Mouse (Mus musculus): ENCODE data around the gene Ptpn9.
"Not testable (repeated sequence)": the region's sequence is repeated elsewhere in the genome, so short reads cannot be mapped to it uniquely, and the experiment has no call there.

Ptpn9 gene

GRCm38 (mm10) chr9:56994286-56995197 lies at the start of gene Ptpn9:
Ptpn9 (plus strand) TSS chr9:56994923.
- peak; percentile 99 for DNase-seq

DNA sequence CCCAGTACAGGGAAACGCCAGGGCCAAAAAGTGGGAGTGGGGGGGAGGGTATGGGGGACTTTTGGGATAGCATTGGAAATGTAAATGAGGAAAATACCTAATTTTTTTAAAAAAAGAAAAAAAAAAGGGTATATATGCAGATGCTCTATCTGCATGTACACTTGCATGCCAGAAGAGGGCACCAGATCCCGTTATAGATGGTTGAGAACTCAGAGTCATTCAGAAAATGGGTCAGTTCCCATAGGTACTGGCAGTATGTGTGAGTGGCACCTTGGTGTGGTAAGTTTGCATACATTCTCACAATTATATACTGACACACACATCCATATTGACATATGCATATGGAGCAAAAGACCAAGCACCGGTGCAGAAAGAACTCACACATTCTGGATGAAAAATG lies 47.2 kb upstream of the Ptpn9 start:
- DNase-seq, result not testable (repeated sequence)

DNA sequence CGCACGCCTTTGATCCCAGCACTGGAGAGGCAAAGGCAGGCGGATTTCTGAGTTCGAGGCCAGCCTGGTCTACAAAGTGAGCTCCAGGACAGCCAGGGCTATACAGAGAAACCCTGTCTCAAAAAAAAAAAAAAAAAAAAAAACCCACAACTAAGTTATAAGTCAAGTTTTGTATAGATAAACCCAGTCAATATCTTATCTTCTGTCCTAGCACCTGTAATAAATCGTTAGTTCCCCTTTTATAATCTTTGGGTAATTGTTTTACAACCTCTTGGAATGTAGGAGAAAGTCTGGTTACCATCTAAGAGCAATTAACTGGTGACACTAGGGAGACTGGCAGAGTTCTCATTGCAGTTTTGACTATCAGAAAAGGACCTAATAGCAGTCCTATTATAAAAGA lies 46.0 kb upstream of the Ptpn9 start:
- not testable (repeated sequence) for DNase-seq

GRCm38 (mm10) chr9:56949767-56950166 lies 45.0 kb upstream of the Ptpn9 start:
- DNase-seq, result no peak

- peak; percentile 100 for DNase-seq
These were observed 44.0 kb upstream of the Ptpn9 start, which contains the start of gene Snupn for GRCm38 (mm10) chr9:56950414-56951400. Snupn (plus strand) TSS chr9:56950878.

DNA sequence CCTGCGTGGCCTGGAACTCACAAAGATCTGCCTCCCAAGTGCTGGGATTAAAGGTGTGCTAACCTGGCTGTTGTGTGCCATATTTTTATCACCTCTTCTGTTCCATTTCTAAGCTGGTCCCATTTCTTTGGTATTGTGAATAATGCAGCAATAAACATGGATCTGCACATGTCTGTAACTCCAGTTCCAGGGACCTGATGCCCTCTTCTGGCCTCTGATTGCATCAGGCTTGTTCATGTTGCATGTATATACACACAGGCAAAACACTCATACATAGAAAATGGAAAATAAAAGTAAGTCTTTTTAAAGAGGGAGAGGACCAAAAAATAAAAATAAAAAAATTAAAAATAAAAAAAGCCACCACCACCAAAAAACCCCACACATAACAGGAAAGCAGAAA lies 41.2 kb upstream of the Ptpn9 start:
- DNase-seq, result no peak

DNA sequence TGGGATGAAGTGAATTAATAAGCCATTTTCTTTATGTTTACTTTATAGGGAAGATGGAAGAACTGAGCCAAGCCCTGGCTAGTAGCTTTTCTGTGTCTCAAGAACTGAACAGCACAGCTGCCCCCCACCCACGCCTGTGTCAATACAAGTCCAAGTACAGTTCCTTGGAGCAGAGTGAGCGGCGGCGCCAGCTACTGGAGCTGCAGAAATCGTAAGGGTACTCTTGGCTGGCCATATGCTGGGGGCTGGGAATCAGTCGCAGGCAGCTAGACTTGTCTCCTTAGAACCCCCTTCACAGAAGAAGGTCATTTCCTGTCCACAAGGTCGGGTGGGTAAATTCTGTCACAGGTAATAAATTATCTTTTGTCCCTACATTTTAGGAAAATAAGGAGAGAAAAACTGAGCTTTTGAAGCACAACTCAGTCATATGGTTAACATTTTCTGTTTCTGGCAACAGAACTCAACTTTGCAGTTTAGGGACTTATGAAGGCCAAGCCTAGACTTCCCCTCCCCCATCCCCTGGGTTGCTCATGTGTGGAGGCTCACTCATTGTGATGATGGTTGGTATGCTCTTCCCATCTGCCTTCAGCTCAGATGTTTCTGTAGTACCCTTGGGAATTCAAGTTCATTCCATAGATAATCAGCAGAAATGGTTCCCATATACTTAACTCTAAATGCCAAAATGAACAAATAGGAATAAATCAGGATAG lies 37.6 kb upstream of the Ptpn9 start:
- DNase-seq, result peak; percentile 67

DNA sequence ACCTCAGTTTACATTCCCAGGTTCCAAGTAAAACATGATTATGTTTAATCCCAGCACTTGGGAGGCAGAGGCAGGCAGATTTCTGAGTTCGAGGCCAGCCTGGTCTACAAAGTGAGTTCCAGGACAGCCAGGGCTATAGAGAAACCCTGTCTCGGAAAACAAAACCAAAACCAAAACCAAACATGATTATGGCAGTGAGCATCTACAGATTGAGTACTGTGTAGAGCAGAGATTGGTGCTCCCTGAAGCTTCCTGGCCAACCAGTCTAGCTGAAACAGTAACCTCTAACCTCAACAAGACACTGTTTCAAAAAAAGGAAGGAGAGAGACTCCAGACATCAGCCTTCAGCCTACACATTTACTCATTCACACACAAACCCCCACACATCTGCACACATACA lies 36.0 kb upstream of the Ptpn9 start:
- DNase-seq, result no peak

DNA sequence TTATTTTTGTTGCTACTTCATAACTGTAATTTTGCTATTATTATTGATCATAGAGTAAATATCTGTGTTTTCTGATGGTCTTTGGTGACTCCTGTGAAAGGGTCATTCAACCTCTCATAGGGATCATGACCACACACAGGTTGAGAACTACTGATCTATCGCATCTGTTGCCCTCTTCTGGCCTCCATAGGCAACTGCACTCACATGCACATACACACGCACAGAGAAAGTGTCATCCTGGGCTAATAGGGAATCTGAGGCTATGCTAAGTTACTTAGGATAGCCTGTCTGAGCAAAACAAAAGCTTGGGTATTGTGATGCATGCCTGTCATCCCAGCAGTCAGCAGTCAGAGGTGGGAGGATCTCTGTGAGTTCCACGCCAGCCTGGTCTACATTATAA lies 33.1 kb upstream of the Ptpn9 start:
- peak; percentile 61 for DNase-seq

GRCm38 (mm10) chr9:56970158-56970557 lies 24.6 kb upstream of the Ptpn9 start:
- peak; percentile 15 for DNase-seq

DNA sequence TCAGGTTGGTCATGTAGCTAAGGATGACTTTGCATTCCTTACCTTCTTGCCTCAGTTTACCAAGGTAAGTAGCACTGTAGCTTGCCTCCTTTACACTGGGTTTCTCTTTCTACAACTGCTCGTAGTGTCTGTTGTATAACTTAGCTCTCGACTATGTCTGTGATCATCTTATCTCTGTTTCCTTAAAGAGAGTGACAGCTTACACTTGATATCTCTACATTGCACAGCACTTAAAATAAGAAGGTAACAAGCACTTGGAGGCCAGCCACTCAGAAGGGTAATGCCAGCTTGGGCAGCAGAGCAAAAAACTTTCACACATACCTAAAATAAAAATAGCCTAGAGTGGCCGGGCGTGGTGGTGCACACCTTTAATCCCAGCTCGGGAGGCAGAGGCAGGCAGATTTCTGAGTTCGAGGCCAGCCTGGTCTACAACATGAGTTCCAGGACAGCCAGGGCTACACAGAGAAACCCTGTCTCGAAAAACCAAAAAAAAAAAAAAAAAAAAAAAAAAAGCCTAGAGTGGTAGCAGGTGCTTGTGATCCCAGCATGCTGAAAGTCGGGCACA lies 20.7 kb upstream of the Ptpn9 start:
- DNase-seq, result peak; percentile 77

- peak; percentile 34 for DNase-seq
These were observed 19.5 kb upstream of the Ptpn9 start for GRCm38 (mm10) chr9:56975199-56975598.

DNA sequence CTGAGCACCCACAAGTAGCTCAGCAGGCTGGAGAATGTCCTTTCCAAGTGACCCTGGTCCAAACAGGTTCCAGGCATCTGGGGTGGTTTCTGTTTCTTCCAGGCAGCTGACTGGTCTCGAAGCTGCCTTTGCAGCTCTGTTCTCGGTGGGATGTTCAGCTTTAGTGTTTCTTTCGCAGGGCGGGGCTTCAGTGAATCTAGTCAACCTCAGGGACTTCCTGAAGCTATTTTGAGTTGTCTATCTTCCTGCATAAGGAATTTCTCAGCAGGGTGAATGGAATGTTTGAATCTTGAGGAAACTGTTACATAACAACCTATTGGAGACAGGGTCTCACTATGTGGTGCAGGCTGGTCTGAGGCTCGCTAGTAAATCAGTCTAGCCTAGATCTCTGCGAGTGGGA lies 14.5 kb upstream of the Ptpn9 start:
- peak; percentile 71 for DNase-seq

- DNase-seq, result no peak
These were observed 13.2 kb upstream of the Ptpn9 start for GRCm38 (mm10) chr9:56981502-56981901.

- peak; percentile 97 for DNase-seq
These were observed 690 bp downstream of the Ptpn9 start for GRCm38 (mm10) chr9:56995198-56996027.

DNA sequence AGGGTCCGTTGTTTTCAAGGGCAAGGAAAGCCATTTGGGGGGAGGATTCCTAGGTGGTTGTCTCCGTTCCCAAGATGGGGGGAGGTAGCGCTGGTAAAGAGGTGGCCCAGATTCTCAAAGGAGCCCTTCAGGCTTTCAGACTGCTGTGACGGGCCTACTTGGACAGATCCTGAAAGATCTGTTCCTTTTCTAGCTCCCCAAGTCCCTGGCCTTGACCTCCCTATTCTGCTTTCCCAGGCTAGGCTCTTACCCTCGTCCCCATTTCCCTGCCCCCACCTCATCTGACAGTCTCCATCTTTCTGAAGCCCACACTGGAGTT lies 1.3 kb downstream of the Ptpn9 start:
- DNase-seq, result peak; percentile 90

- not testable (repeated sequence) for DNase-seq
These were observed 2.5 kb downstream of the Ptpn9 start for GRCm38 (mm10) chr9:56997206-56997605.

DNA sequence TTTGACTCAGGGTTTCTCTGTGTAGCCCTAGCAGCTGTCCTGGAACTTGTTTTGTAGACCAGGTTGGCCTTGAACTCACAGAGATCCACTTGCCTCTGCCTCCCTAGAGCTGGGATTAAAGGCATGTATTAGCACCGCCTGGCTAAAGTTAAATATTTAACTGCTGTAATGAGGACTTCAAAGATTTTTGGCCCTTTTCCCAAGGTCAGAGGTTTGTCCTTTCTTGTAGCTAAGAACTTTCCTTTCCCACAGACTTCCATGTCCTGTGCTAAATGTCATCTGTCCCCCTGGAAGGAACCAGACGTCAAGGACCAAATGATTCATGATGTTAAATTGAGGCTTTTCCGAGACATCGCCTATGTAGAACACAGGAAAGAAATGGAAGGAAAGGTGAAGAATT lies 8.3 kb downstream of the Ptpn9 start:
- DNase-seq, result peak; percentile 66

GRCm38 (mm10) chr9:57012393-57012792 lies 17.7 kb downstream of the Ptpn9 start:
- no peak for DNase-seq

DNA sequence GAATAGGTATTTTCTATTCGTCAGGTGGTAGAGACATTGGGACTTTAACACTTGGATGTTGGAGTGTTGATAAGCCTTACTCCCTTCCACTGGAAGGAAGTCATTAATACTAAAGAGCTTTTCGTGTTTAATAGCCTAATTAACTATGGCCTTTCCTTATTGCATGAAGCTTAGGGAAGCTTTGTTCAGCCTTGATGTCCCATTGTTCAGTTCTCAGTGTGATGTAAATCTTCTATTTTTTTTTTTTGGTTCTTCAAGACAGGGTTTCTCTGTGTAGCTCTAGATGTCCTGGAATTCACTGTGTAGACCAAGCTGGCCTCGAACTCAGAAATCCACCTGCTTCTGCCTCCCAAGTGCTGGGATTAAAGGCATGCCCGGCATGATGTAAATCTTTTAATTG lies 18.2 kb downstream of the Ptpn9 start:
- no peak for DNase-seq

DNA sequence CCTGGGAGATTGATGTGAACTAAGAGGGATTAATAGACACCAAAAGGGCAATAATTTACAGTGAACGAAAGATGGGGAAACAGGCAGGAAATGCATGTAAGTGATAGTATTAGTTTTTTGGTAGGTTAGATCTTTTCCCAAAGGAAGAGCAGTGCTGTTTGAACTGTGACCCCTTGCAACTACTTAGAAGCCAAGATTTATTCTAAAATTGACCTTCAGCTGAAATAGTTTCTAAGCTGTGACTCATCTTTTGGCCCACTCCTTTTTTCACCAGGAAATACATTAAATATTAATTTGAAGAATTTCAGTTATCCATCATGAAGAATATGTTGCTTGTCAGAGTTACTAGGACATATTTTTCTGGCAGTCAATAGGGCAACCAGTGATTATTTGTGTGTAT lies 19.0 kb downstream of the Ptpn9 start:
- no peak for DNase-seq

- DNase-seq, result peak; percentile 96
These were observed 20.0 kb downstream of the Ptpn9 start for GRCm38 (mm10) chr9:57014766-57015165.
